Mouse (Mus musculus): ENCODE results near the gene Calcoco2. TPM values are rescaled to one million over a fixed set of nuclear protein-coding genes. Genes with fewer than 3 reads are reported as not detected.

Calcoco2 gene
- polyA plus RNA-seq, 1 experiment from 2014 or later: not detected

- Histone ChIP-seq H3K9ac (ENCODE audit: low read depth, low read length) (peak within 1 kb of the TSS; percentile 60), H3K4me1 (replicated peaks; ENCODE audit: control insufficient read depth, insufficient read depth, low read length) (no peaks in the 10 kb centered on the region), H3K27ac (ENCODE audit: low read depth, low read length) (peak within 1 kb of the TSS; percentile 74), H3K36me3 (ENCODE audit: control insufficient read depth, insufficient read depth) (peaks cover 7% of the 10 kb centered on the region; the same call in 1 of the 2 replicates), H3K9me3 (ENCODE audit: control insufficient read depth) (no peaks in the 10 kb centered on the region), H3K27me3 (replicated peaks; ENCODE audit: control insufficient read depth, insufficient read depth, low read length) (no peaks in the 10 kb centered on the region), H3K4me2 (replicated peaks; ENCODE audit: low read depth) (peak within 1 kb of the TSS; percentile 85), H3K4me3 (ENCODE audit: low read depth, low read length) (peak within 1 kb of the TSS; percentile 62)
- ATAC-seq: peak; percentile 97
- TF ChIP-seq CTCF (IDR thresholded peaks at IDR 0.05; ENCODE audit: low read depth): peak; percentile 18; the same call in 1 of the 2 replicates
- WGBS: under 1% methylated on average over 37 of the region's 37 CpGs
These were observed 36.1 kb downstream of the Calcoco2 start, which contains the start of gene Atp5g1 for GRCm38 (mm10) chr11:96075509-96076220. Atp5g1 (minus strand) TSS chr11:96075670.

GRCm38 (mm10) chr11:96075177-96075508 is 36.6 kb downstream of the Calcoco2 start:
- Histone ChIP-seq H3K9me3 (ENCODE audit: control insufficient read depth) (no peaks in the 10 kb centered on the region), H3K4me1 (replicated peaks; ENCODE audit: control insufficient read depth, insufficient read depth, low read length) (no peaks in the 10 kb centered on the region), H3K9ac (ENCODE audit: low read depth, low read length) (peak overlapping the region; percentile 60), H3K4me3 (ENCODE audit: low read depth, low read length) (peak overlapping the region; percentile 62), H3K27me3 (replicated peaks; ENCODE audit: control insufficient read depth, insufficient read depth, low read length) (no peaks in the 10 kb centered on the region), H3K27ac (ENCODE audit: low read depth, low read length) (peak overlapping the region; percentile 73), H3K36me3 (ENCODE audit: control insufficient read depth, insufficient read depth) (peaks cover 12% of the 10 kb centered on the region), H3K4me2 (replicated peaks; ENCODE audit: low read depth) (peak overlapping the region; percentile 85)
- TF ChIP-seq CTCF (IDR thresholded peaks at IDR 0.05; ENCODE audit: low read depth): no peak
- under 1% methylated on average over 15 of the region's 15 CpGs for WGBS
- no peak for ATAC-seq

- 8% methylated on average over 17 of the region's 17 CpGs for WGBS
- Histone ChIP-seq H3K9me3 (ENCODE audit: control insufficient read depth) (no peaks in the 10 kb centered on the region), H3K36me3 (ENCODE audit: control insufficient read depth, insufficient read depth) (peaks cover 16% of the 10 kb centered on the region), H3K4me1 (replicated peaks; ENCODE audit: control insufficient read depth, insufficient read depth, low read length) (no peaks in the 10 kb centered on the region), H3K9ac (ENCODE audit: low read depth, low read length) (peak overlapping the region; percentile 60), H3K27me3 (replicated peaks; ENCODE audit: control insufficient read depth, insufficient read depth, low read length) (no peaks in the 10 kb centered on the region), H3K27ac (ENCODE audit: low read depth, low read length) (peak overlapping the region; percentile 73), H3K4me2 (replicated peaks; ENCODE audit: low read depth) (peak overlapping the region; percentile 85), H3K4me3 (ENCODE audit: low read depth, low read length) (peak overlapping the region; percentile 62)
- TF ChIP-seq CTCF (IDR thresholded peaks at IDR 0.05; ENCODE audit: low read depth): no peak
- no peak for ATAC-seq
These were observed 37.2 kb downstream of the Calcoco2 start for GRCm38 (mm10) chr11:96074351-96075176.

GRCm38 (mm10) chr11:96073295-96073993 is 38.3 kb downstream of the Calcoco2 start:
- Histone ChIP-seq H3K9me3 (ENCODE audit: control insufficient read depth) (no peaks in the 10 kb centered on the region), H3K9ac (ENCODE audit: low read depth, low read length) (peak overlapping the region; percentile 22; the same call in 1 of the 2 replicates), H3K4me3 (ENCODE audit: low read depth, low read length) (0 out of 2 replicates have a peak overlapping the region, but pooled peaks have one; percentile 62), H3K36me3 (ENCODE audit: control insufficient read depth, insufficient read depth) (peaks cover 16% of the 10 kb centered on the region), H3K27ac (ENCODE audit: low read depth, low read length) (0 out of 2 replicates have a peak overlapping the region, but pooled peaks have one; percentile 73), H3K27me3 (replicated peaks; ENCODE audit: control insufficient read depth, insufficient read depth, low read length) (no peaks in the 10 kb centered on the region), H3K4me1 (replicated peaks; ENCODE audit: control insufficient read depth, insufficient read depth, low read length) (no peaks in the 10 kb centered on the region), H3K4me2 (replicated peaks; ENCODE audit: low read depth) (peak overlapping the region; percentile 85)
- ATAC-seq: no peak
- TF ChIP-seq CTCF (IDR thresholded peaks at IDR 0.05; ENCODE audit: low read depth): no peak
- 59% methylated on average over 6 of the region's 9 CpGs for WGBS

- 78% methylated on average over 1 of the region's 1 CpGs for WGBS
- H3K4me2 ChIP-seq (replicated peaks; ENCODE audit: low read depth): no peak overlapping the region
- no peak overlapping the region for H3K4me3 ChIP-seq (ENCODE audit: low read depth, low read length)
- peaks cover 16% of the 10 kb centered on the region for H3K36me3 ChIP-seq (ENCODE audit: control insufficient read depth, insufficient read depth)
- H3K9ac ChIP-seq (ENCODE audit: low read depth, low read length): no peak overlapping the region
- H3K27me3 ChIP-seq (replicated peaks; ENCODE audit: control insufficient read depth, insufficient read depth, low read length): no peaks in the 10 kb centered on the region
- no peaks in the 10 kb centered on the region for H3K4me1 ChIP-seq (replicated peaks; ENCODE audit: control insufficient read depth, insufficient read depth, low read length)
- H3K9me3 ChIP-seq (ENCODE audit: control insufficient read depth): no peaks in the 10 kb centered on the region
- TF ChIP-seq CTCF (IDR thresholded peaks at IDR 0.05; ENCODE audit: low read depth): no peak
- ATAC-seq: no peak
- H3K27ac ChIP-seq (ENCODE audit: low read depth, low read length): peak overlapping the region; percentile 36; the same call in 1 of the 2 replicates
These were observed 40.8 kb downstream of the Calcoco2 start for GRCm38 (mm10) chr11:96071013-96071412.

Measured in intestine, postnatal 0 days (tissue).